In genomic region chr1:160377337-160378336, GRCm38 (mm10) we compare ENCODE assay signal across 7 mouse cellular contexts.
DNase-seq lines count a peak whose midpoint lies in the region; ATAC-seq lines count a peak whose summit lies in the region.

No protein-coding gene starts in this region.

- H3K4me2 ChIP-seq in lung, embryonic 16.5 days (ENCODE audit: low read depth, low read length) = no peak overlapping the region

- 42% methylated on average over 10 of the region's 10 CpGs for WGBS in lung, embryonic 16.5 days

- peak; percentile 55 for DNase-seq in urinary bladder, postnatal 14 days (ENCODE audit: low spot score)
- DNase-seq in urinary bladder, postnatal 4 days (ENCODE audit: low spot score in 2 of 2) = no peak
- peak; percentile 21 to 29 for DNase-seq in frontal cortex, postnatal 14 days (ENCODE audit: low spot score in 2 of 2)
- DNase-seq in layer of hippocampus, adult 11-12 months (ENCODE audit: low spot score) = peak; percentile 53
- DNase-seq in right cerebral cortex, adult 2 months (ENCODE audit: low spot score in 2 of 2) = peak; percentile 59 to 64

- ATAC-seq in cerebellum, adult (ENCODE audit: insufficient number of reproducible peaks, low FRiP score, low TSS enrichment) = peak; percentile 72
- peak; percentile 93 for ATAC-seq in lung, embryonic 16.5 days (ENCODE audit: low read depth)

- H3K27ac ChIP-seq in lung, embryonic 16.5 days (ENCODE audit: low read length) = no peak overlapping the region

- H3K9me3 ChIP-seq in lung, embryonic 16.5 days (ENCODE audit: control insufficient read depth, low read length) = no peaks in the 10 kb centered on the region

- H3K4me1 ChIP-seq in lung, embryonic 16.5 days (replicated peaks; ENCODE audit: control insufficient read depth, insufficient read depth, low read length) = peaks cover 3% of the 10 kb centered on the region; the same call in 1 of the 2 replicates

- H3K27me3 ChIP-seq in lung, embryonic 16.5 days (ENCODE audit: control insufficient read depth, insufficient read depth, low read depth, low read length) = no peaks in the 10 kb centered on the region

- H3K4me3 ChIP-seq in lung, embryonic 16.5 days (ENCODE audit: low read length) = no peak overlapping the region

- no peaks in the 10 kb centered on the region for H3K36me3 ChIP-seq in lung, embryonic 16.5 days (ENCODE audit: control insufficient read depth, insufficient read depth, low read length)

- H3K9ac ChIP-seq in lung, embryonic 16.5 days (ENCODE audit: low read length) = no peak overlapping the region

Comparison
In these comparisons a context has a peak if more than half of its experiments do, and no peak if none do; other contexts are left out.
1. DNase-seq: peak in urinary bladder, postnatal 14 days (single experiment), frontal cortex, postnatal 14 days (2 of 2), layer of hippocampus, adult 11-12 months (single experiment) and right cerebral cortex, adult 2 months (2 of 2); none in urinary bladder, postnatal 4 days (0 of 2).